Mouse (Mus musculus): ENCODE results near the gene Gm6096. TPM values are rescaled to one million over a fixed set of nuclear protein-coding genes. Genes with fewer than 3 reads are reported as not detected.
A peak's percentile ranks its signal among the peaks of the same experiment; 100 is the strongest.

Gm6096 gene
- polyA plus RNA-seq, 1 experiment from 2014 or later = 0.32 TPM

DNA sequence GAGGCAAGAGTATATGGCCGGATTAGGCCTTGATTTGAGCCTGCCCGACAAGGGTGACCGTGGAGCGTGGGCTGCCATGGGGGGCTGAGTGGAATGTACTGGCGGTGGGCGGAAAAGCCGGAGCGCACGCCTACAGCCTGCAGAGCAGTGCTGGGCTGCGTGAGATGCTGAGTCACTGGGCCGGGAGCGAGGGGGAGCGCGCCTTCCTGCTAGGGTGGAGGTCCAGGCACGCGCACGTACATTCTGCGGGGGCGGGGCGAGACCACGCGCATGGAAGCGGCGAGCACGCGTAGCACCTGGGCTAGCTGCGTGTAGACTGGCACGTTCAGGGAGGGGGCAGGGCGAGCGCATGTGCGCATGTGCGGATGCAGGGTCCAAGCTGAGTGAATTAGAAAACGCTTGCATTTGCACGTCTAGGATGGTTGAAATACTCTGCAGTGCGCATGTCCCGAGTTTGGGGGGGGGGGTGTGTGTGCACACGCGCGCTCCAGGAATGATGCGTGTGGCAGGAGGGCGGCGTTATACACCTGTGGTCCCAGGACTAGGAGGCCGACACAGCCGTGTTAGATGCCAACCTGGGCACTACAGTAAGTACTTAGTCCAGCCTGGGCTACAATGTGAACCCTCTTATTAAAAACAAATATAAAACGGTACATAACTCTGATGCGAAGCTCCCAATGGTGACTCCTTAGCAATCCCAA lies 16.8 kb upstream of the Gm6096 start:
- no peak for TF ChIP-seq CTCF (IDR thresholded peaks at IDR 0.05; ENCODE audit: low read depth)
- Histone ChIP-seq H3K9me3 (replicated peaks; ENCODE audit: low read length) (no peaks in the 10 kb centered on the region), H3K4me3 (replicated peaks; ENCODE audit: low read depth, low read length) (peak overlapping the region; percentile 46), H3K4me2 (ENCODE audit: low read length) (peak overlapping the region; percentile 67), H3K27me3 (ENCODE audit: insufficient read depth, low read length) (no peaks in the 10 kb centered on the region), H3K9ac (ENCODE audit: low read depth, low read length) (peak overlapping the region; percentile 64), H3K4me1 (replicated peaks; ENCODE audit: insufficient read depth, low read length) (peaks cover 11% of the 10 kb centered on the region), H3K27ac (peak overlapping the region; percentile 91), H3K36me3 (ENCODE audit: insufficient read depth, low read length) (peaks cover 11% of the 10 kb centered on the region)
- peak; percentile 92 for ATAC-seq (replicated peaks; ENCODE audit: low FRiP score, low read depth)
- DNase-seq (ENCODE audit: low spot score) = peak; percentile 96
- WGBS = under 1% methylated on average over 46 of the region's 46 CpGs

DNA sequence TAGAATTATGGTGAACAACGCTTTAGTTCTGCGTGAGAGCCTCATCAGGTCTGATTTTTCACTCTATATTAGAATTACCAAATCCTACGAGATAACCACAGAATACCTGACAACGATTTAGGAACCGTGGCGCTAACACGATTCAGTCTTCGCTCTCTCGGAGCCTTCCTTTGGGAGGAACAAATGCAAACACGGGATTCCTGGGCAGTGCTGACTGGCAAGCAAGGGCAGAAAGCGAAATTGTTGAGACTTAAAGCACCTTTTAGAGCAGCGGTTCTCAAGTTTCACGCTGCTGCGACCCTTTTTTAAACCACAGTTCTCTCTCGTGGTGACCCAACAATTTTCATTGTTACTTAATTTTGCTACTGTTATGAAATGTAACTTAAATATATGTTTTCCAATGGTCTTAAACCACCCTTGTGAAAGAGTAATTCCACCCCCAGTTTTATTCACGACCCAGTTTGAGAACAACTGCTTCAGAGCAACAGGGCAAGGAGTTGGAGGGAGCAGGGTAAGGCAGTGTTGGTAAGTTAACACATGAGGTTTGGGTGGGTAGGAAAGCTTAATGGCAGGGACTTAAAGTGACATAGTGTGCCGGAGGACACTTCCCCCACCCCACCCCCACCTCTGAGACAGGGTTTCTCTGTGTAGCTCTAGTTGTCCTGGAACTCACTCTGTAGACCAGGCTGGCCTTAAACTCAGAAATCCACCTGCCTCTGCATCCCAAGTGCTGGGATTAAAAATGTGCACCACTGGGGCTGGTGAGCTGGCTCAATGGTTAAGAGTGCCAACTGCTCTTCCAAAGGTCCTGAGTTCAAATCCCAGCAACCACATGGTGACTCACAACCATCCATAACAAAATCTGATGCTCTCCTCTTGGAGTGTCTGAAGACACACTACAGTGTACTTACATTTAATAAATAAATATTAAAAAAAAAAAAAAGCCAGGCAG lies 16.0 kb upstream of the Gm6096 start:
- H3K4me3 ChIP-seq (replicated peaks; ENCODE audit: low read depth, low read length) = peak overlapping the region; percentile 46
- TF ChIP-seq CTCF (IDR thresholded peaks at IDR 0.05; ENCODE audit: low read depth) = no peak
- H3K27me3 ChIP-seq (ENCODE audit: insufficient read depth, low read length) = no peaks in the 10 kb centered on the region
- peak; percentile 36 for DNase-seq (ENCODE audit: low spot score)
- no peaks in the 10 kb centered on the region for H3K9me3 ChIP-seq (replicated peaks; ENCODE audit: low read length)
- peaks cover 19% of the 10 kb centered on the region for H3K36me3 ChIP-seq (ENCODE audit: insufficient read depth, low read length)
- no peak for ATAC-seq (replicated peaks; ENCODE audit: low FRiP score, low read depth)
- H3K9ac ChIP-seq (ENCODE audit: low read depth, low read length) = peak overlapping the region; percentile 54; the same call in 1 of the 2 replicates
- H3K4me2 ChIP-seq (ENCODE audit: low read length) = peak overlapping the region; percentile 67
- WGBS = 1% methylated on average over 17 of the region's 17 CpGs
- peak overlapping the region; percentile 91 for H3K27ac ChIP-seq
- H3K4me1 ChIP-seq (replicated peaks; ENCODE audit: insufficient read depth, low read length) = peaks cover 11% of the 10 kb centered on the region

DNA sequence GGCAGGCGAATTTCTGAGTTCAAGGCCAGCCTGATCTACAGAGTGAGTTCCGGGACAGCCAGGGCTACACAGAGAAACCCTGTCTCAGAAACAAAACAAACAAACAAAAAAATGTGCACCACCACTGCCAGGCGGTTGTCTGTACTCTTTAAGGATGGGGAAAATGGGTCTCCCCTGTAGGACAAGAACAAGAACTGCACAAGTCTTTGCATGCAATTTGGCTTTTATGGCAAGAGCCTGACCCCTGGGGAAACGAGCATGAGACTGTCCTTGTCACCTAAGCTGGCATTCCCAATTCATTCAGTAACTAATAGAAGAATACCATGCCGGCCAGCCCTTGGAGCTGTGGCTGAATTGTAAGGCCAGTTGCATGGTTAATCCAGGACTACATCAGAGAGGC lies 15.2 kb upstream of the Gm6096 start:
- Histone ChIP-seq H3K27me3 (ENCODE audit: insufficient read depth, low read length) (no peaks in the 10 kb centered on the region), H3K4me2 (ENCODE audit: low read length) (no peak overlapping the region), H3K36me3 (ENCODE audit: insufficient read depth, low read length) (peaks cover 24% of the 10 kb centered on the region), H3K9ac (ENCODE audit: low read depth, low read length) (no peak overlapping the region), H3K4me1 (replicated peaks; ENCODE audit: insufficient read depth, low read length) (peaks cover 9% of the 10 kb centered on the region), H3K9me3 (replicated peaks; ENCODE audit: low read length) (no peaks in the 10 kb centered on the region), H3K27ac (no peak overlapping the region), H3K4me3 (replicated peaks; ENCODE audit: low read depth, low read length) (no peak overlapping the region)
- DNase-seq (ENCODE audit: low spot score) = no peak
- TF ChIP-seq CTCF (IDR thresholded peaks at IDR 0.05; ENCODE audit: low read depth) = no peak
- ATAC-seq (replicated peaks; ENCODE audit: low FRiP score, low read depth) = no peak
- 78% methylated on average over 5 of the region's 5 CpGs for WGBS

DNA sequence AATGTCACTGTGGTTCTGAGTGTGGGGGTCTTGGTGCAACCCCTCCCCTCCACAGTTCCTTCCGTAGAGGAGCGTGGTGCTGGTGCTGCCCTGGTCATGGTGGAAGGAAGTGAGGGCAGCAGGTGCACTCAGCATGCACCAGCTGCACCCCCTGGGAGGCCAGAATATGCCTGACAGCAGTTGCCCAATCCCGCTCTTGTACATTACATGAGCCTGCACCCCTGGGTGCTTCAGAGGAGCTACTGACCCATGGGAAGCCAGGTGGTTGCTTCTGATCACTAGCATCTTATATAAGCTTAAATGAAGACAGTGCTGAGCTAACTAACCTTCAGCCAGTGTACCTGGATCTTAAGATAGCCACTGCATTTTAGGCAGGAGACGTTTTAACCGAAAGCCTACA lies 12.8 kb upstream of the Gm6096 start:
- no peak for TF ChIP-seq CTCF (IDR thresholded peaks at IDR 0.05; ENCODE audit: low read depth)
- Histone ChIP-seq H3K36me3 (ENCODE audit: insufficient read depth, low read length) (peaks cover 40% of the 10 kb centered on the region), H3K4me3 (replicated peaks; ENCODE audit: low read depth, low read length) (no peak overlapping the region), H3K27ac (no peak overlapping the region), H3K4me2 (ENCODE audit: low read length) (no peak overlapping the region), H3K27me3 (ENCODE audit: insufficient read depth, low read length) (no peaks in the 10 kb centered on the region), H3K9me3 (replicated peaks; ENCODE audit: low read length) (no peaks in the 10 kb centered on the region), H3K9ac (ENCODE audit: low read depth, low read length) (no peak overlapping the region), H3K4me1 (replicated peaks; ENCODE audit: insufficient read depth, low read length) (peaks cover 4% of the 10 kb centered on the region)
- no peak for DNase-seq (ENCODE audit: low spot score)
- ATAC-seq (replicated peaks; ENCODE audit: low FRiP score, low read depth) = no peak
- WGBS = 92% methylated on average over 5 of the region's 5 CpGs

DNA sequence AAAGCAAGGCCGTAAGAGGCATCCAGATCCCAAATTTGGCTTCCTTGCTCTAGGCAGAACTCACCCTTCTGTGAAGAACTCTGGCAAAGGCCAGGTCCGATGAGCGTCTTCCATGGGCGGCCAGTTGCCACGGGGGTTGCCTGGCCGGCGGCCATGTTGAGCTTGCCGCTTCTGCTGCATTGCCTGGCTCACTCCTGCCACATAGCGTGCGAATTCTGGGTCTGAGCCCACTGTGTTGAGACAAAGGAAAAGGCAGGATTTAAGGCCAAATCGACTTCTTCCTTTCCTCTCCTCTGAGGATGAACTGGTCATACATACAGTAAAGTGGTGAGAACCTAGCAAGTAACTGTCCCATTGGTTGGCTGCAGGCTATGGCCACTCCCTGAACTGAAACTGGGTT lies 8.7 kb upstream of the Gm6096 start:
- Histone ChIP-seq H3K9ac (ENCODE audit: low read depth, low read length) (no peak overlapping the region), H3K27ac (no peak overlapping the region), H3K4me1 (replicated peaks; ENCODE audit: insufficient read depth, low read length) (no peaks in the 10 kb centered on the region), H3K9me3 (replicated peaks; ENCODE audit: low read length) (no peaks in the 10 kb centered on the region), H3K27me3 (ENCODE audit: insufficient read depth, low read length) (no peaks in the 10 kb centered on the region), H3K4me2 (ENCODE audit: low read length) (no peak overlapping the region), H3K36me3 (ENCODE audit: insufficient read depth, low read length) (peaks cover 72% of the 10 kb centered on the region), H3K4me3 (replicated peaks; ENCODE audit: low read depth, low read length) (no peak overlapping the region)
- WGBS = 95% methylated on average over 11 of the region's 11 CpGs
- ATAC-seq (replicated peaks; ENCODE audit: low FRiP score, low read depth) (no peak), DNase-seq (ENCODE audit: low spot score) (no peak)
- TF ChIP-seq CTCF (IDR thresholded peaks at IDR 0.05; ENCODE audit: low read depth) = no peak

DNA sequence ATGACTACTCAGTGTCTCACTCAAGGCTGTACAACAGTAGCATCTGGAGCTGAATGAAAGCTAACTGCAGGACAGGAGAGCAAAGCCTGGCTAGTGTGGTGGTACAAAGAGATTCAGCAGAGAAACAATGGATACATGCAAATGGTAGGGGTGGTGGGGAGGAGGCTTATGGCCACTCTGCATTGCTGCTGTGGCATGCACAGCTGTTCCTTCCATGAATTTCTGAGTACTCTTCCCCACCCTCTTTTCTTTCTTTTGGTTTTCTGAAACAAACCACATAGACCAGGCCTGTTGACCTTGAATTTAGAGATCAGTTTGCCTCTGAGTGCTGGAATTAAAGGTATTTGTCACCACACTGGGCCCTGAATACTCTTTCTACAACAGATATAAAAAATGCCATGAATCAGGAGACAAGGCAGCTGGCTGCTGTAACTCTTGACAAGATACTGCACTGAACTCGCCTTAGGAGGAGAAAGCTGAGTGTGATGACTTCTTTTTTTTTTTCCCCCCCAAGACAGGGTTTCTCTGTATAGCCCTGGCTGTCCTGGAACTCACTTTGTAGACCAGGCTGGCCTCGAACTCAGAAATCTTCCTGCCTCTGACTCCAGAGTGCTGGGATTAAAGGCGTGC lies 3.9 kb upstream of the Gm6096 start:
- no peaks in the 10 kb centered on the region for H3K9me3 ChIP-seq (replicated peaks; ENCODE audit: low read length)
- no peak overlapping the region for H3K9ac ChIP-seq (ENCODE audit: low read depth, low read length)
- ATAC-seq (replicated peaks; ENCODE audit: low FRiP score, low read depth) (no peak), DNase-seq (ENCODE audit: low spot score) (no peak)
- H3K4me3 ChIP-seq (replicated peaks; ENCODE audit: low read depth, low read length) = no peak overlapping the region
- H3K4me2 ChIP-seq (ENCODE audit: low read length) = no peak overlapping the region
- peaks cover 64% of the 10 kb centered on the region for H3K36me3 ChIP-seq (ENCODE audit: insufficient read depth, low read length)
- H3K27me3 ChIP-seq (ENCODE audit: insufficient read depth, low read length) = no peaks in the 10 kb centered on the region
- H3K27ac ChIP-seq = no peak overlapping the region
- TF ChIP-seq CTCF (IDR thresholded peaks at IDR 0.05; ENCODE audit: low read depth) = no peak
- H3K4me1 ChIP-seq (replicated peaks; ENCODE audit: insufficient read depth, low read length) = no peaks in the 10 kb centered on the region
- WGBS = 94% methylated on average over 3 of the region's 3 CpGs

Data from kidney, postnatal 0 days (tissue).